Mouse (Mus musculus) neural tube, embryonic 11.5 days (tissue): ENCODE measurements around the gene Mfn2. TPM values are rescaled to one million over a fixed set of nuclear protein-coding genes. Genes with fewer than 3 reads are reported as not detected.
A peak's percentile ranks its signal among the peaks of the same experiment; 100 is the strongest.
"Not testable (repeated sequence)": the region's sequence is repeated elsewhere in the genome, so short reads cannot be mapped to it uniquely, and the experiment has no call there.

Source experiments
- ATAC-seq: fragments of 200-750 bp; cut with Nextera tagmentation; 2 replicates; pipeline ENCODE4 v1.8.0; 2017; ENCODE audit warnings: moderate number of reproducible peaks, mild to moderate bottlenecking, moderate TSS enrichment, moderate library complexity; ENCODE audit not compliant: insufficient read depth, low FRiP score, low TSS enrichment
- DNase-seq: peaks from one replicate; pipeline ENCODE4 v3.0.0-alpha.2; 2015; ENCODE audit warnings: low spot score
- H3K27ac ChIP-seq: fragments of 300-500 bp; sonication (generic); 2 replicates; pipeline ENCODE4 v1.5.1; 2014; ENCODE audit warnings: low read depth, mild to moderate bottlenecking, low read length
- H3K27me3 ChIP-seq: fragments of 300-500 bp; sonication (generic); 2 replicates; pipeline ENCODE4 v1.6.1; 2014; ENCODE audit warnings: mild to moderate bottlenecking, low read length, mixed read lengths; ENCODE audit not compliant: control insufficient read depth, insufficient read depth
- H3K36me3 ChIP-seq: fragments of 300-500 bp; sonication (generic); 2 replicates; pipeline ENCODE4 v1.6.1; 2014; ENCODE audit warnings: mild to moderate bottlenecking, low read length, moderate library complexity, mixed read lengths; ENCODE audit not compliant: control insufficient read depth, insufficient read depth
- H3K4me1 ChIP-seq: fragments of 300-500 bp; sonication (generic); 2 replicates; pipeline ENCODE4 v1.6.1; 2014; ENCODE audit warnings: low read length, mixed read lengths; ENCODE audit not compliant: control insufficient read depth, insufficient read depth
- H3K4me2 ChIP-seq: fragments of 300-500 bp; sonication (generic); 2 replicates; pipeline ENCODE4 v1.6.1; 2014; ENCODE audit warnings: low read depth, mild to moderate bottlenecking, moderate library complexity
- H3K4me3 ChIP-seq: fragments of 300-500 bp; sonication (generic); 2 replicates; pipeline ENCODE4 v1.5.1; 2014; ENCODE audit warnings: low read depth, low read length
- H3K9ac ChIP-seq: fragments of 300-500 bp; sonication (generic); 2 replicates; pipeline ENCODE4 v1.6.1; 2014; ENCODE audit warnings: mild to moderate bottlenecking, low read length
- H3K9me3 ChIP-seq: fragments of 300-500 bp; sonication (generic); 2 replicates; pipeline ENCODE4 v1.6.1; 2016; ENCODE audit warnings: low read length; ENCODE audit not compliant: control insufficient read depth
- WGBS: fragments of 180-500 bp; shearing (Covaris S2); extraction: QIAGEN DNeasy Blood & Tissue Kit; methylation state at CpG from one replicate; pipeline ENCODE4 v1.1.7; 2014; 5-methylcytosine and 5-hydroxymethylcytosine counted together
- polyA plus RNA-seq: library from polyadenylated mRNA; unstranded; fragments of >200 nt; fragmentation: Nextera tagmentation; extraction: Ambion mirVana; gene quantifications from 2 replicates; pipeline ENCODE4 v1.2.1, GENCODE M21; 2014

The Mfn2 gene
- polyA plus RNA-seq, 1 experiment from 2014 or later, result 50.0 TPM

DNA sequence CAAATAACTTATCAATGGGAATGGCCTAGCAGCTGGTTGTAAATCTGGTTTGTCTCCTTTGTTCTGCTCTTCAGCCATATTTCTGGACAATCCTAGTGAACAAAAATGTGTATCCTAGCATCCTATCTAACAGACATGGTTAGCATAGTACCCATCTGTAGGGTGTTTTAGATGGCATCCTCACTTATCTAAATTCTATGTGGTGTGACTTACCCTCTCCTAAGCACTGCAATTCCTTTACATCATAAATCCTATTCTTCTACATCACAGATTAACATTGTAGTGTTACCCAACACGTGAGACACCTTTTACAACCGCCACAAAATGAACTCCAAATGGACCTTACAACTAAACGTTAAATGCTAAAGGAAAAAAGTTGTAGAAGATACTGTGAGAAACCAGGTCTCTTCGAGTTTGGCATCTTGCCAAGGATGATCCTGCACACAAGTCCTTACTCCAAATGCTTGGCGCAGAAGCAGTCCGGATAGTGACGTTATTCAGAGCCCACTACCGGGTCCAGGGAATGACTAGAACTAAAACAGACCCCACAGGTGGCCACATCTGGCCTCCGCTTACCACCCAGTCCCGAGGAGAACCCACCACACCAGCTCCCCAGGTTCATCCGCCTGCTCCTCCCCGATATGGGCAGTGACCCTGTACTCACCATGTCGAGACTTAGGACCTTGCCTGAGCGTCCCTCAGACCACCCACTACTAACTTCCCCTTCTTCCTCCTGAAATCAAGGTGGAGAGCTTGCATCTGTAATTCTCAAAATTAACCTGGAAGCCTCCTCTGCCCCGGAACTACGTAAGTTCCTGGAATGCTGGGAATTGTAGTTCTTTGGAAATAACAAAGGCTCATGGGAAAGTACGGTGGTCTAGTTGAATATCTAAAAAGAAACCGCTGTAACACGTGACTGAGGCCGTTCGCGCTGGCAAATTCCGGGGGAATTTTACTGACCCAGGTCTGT lies 56.6 kb downstream of the Mfn2 start, which contains the start of gene Zfp933:
Gene Zfp933 (minus strand): TSS at position 753 of the 970 bp plus-strand sequence.
- DNase-seq, result peak; percentile 71
- H3K4me3 ChIP-seq, result peak within 1 kb of the TSS; percentile 80
- H3K4me1 ChIP-seq, result peaks cover 3% of the 10 kb centered on the region; the same call in 1 of the 2 replicates
- no peaks in the 10 kb centered on the region for H3K9me3 ChIP-seq
- peak; percentile 89 for ATAC-seq
- peak within 1 kb of the TSS; percentile 58 for H3K4me2 ChIP-seq
- H3K27ac ChIP-seq, result no peak within 1 kb of the TSS
- no peaks in the 10 kb centered on the region; the same call in 1 of the 2 replicates for H3K36me3 ChIP-seq
- 5% methylated on average over 23 of the region's 23 CpGs for WGBS
- H3K9ac ChIP-seq, result peak within 1 kb of the TSS; percentile 68
- no peaks in the 10 kb centered on the region for H3K27me3 ChIP-seq

DNA sequence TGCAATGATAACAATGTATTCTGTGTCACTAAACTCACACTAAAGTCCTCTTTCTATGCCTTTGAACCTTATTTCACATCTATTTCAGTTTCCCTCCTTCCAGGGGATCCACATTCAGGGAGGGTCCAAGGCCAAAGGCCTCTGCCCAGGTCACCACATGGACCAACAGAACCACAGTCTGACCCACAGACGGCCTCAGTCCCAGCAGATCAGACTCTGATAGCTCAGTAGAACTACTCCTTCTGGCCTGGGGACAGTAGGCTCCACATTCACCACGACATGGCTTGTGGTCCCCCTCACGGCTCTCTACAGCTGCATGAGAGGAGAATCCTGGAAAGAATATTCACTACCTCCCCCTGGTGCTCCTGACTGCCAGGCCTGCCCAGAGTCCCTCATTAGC lies 61.6 kb downstream of the Mfn2 start:
- Histone ChIP-seq H3K4me3 (no peak overlapping the region), H3K9ac (no peak overlapping the region), H3K27me3 (no peaks in the 10 kb centered on the region), H3K4me2 (no peak overlapping the region), H3K4me1 (peaks cover 3% of the 10 kb centered on the region; the same call in 1 of the 2 replicates), H3K9me3 (no peaks in the 10 kb centered on the region), H3K36me3 (peaks cover 3% of the 10 kb centered on the region; the same call in 1 of the 2 replicates), H3K27ac (no peak overlapping the region)
- DNase-seq (no peak), ATAC-seq (no peak)
- 96% methylated on average over 3 of the region's 3 CpGs for WGBS

DNA sequence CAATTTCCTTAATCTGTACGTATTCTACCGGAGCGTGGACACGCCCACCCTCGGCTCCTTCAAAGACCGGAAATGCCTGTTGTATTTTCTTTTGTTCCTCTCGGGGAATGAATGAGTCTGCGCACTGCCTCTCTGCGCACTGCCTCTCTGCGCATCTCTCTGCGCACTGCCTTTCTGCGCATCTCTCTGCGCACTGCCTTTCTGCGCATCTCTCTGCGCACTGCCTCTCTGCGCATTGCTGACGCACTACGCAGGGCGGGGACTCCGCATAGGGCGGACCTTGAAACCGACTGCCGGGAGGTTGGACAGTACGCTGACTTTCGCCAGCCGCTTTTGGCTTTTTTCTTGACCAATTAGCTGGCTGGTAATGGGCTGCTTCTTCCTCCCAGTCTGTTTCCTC lies 65.2 kb downstream of the Mfn2 start:
- H3K4me1 ChIP-seq, ATAC-seq, H3K9me3 ChIP-seq, H3K27me3 ChIP-seq, H3K36me3 ChIP-seq, H3K27ac ChIP-seq, H3K4me3 ChIP-seq, H3K4me2 ChIP-seq, H3K9ac ChIP-seq, DNase-seq: not testable (repeated sequence)
- 98% methylated on average over 13 of the region's 26 CpGs for WGBS

DNA sequence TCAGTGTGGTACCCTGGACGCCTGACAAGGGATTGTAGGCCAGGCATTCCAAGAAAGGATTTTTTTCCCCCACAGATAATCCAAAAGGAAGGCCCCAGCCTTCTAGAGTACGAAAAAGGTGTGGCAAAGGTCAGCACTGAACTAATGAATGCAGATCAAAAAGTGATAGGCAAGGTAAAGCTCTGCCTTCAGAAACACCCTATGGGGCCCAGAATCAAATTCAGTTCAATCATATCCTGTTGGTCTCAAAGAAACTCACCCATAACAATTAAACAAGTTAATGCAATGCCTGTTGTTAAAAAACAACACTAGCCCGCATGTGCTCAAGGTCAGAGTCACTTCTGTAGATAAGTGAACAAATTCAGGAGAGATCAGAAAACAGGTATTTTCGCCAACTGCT lies 80.1 kb downstream of the Mfn2 start:
- no peaks in the 10 kb centered on the region for H3K27me3 ChIP-seq
- no peak overlapping the region for H3K9ac ChIP-seq
- H3K36me3 ChIP-seq, result peaks cover 15% of the 10 kb centered on the region
- ATAC-seq, result no peak
- H3K4me1 ChIP-seq, result no peaks in the 10 kb centered on the region
- 94% methylated on average over 4 of the region's 4 CpGs for WGBS
- no peak for DNase-seq
- peaks cover 20% of the 10 kb centered on the region; the same call in 1 of the 2 replicates for H3K9me3 ChIP-seq
- no peak overlapping the region for H3K4me2 ChIP-seq
- no peak overlapping the region for H3K27ac ChIP-seq
- no peak overlapping the region for H3K4me3 ChIP-seq

Other genes starting within 250 kb of the Mfn2 start
- gene Zfp534, start 202.2 kb downstream of the Mfn2 start, polyA plus RNA-seq, result not detected in 2 replicates
- gene Zfp984, start 94.9 kb downstream of the Mfn2 start, polyA plus RNA-seq, result 7.2 and 7.5 TPM in 2 replicates
- 5.0 and 5.8 TPM in 2 replicates for gene Zfp933, start 56.3 kb downstream of the Mfn2 start, polyA plus RNA-seq
- 35.1 and 37.2 TPM in 2 replicates for gene Miip, start 35.9 kb downstream of the Mfn2 start, polyA plus RNA-seq
- 12.7 and 15.4 TPM in 2 replicates for gene Fv1, start 35.7 kb downstream of the Mfn2 start, polyA plus RNA-seq
- 33.2 and 35.2 TPM in 2 replicates for gene Plod1, start 32.1 kb upstream of the Mfn2 start, polyA plus RNA-seq
- gene 2510039O18Rik, start 36.2 kb upstream of the Mfn2 start, polyA plus RNA-seq, result 19.7 and 20.6 TPM in 2 replicates
- 0.72 and 0.87 TPM in 2 replicates for gene Nppb, start 81.1 kb upstream of the Mfn2 start, polyA plus RNA-seq
- 1.2 and 2.9 TPM in 2 replicates for gene Nppa, start 96.0 kb upstream of the Mfn2 start, polyA plus RNA-seq
- 20.9 and 24.2 TPM in 2 replicates for gene Clcn6, start 134.1 kb upstream of the Mfn2 start, polyA plus RNA-seq
- gene Mthfr, start 134.4 kb upstream of the Mfn2 start, polyA plus RNA-seq, result 22.0 and 22.7 TPM in 2 replicates
- gene Agtrap, start 183.3 kb upstream of the Mfn2 start, polyA plus RNA-seq, result 9.1 and 10.7 TPM in 2 replicates
- 71.7 and 78.3 TPM in 2 replicates for gene Mad2l2, start 225.7 kb upstream of the Mfn2 start, polyA plus RNA-seq
- gene Draxin, start 226.0 kb upstream of the Mfn2 start, polyA plus RNA-seq, result 9.8 and 10.5 TPM in 2 replicates
- 11.7 and 13.9 TPM in 2 replicates for gene Fbxo6, start 247.4 kb upstream of the Mfn2 start, polyA plus RNA-seq